Mouse (Mus musculus): Measurements from ENCODE around the gene Plxna1. TPM values are rescaled to one million over a fixed set of nuclear protein-coding genes. Genes with fewer than 3 reads are reported as not detected.

Plxna1 gene
- polyA plus RNA-seq, 1 experiment from 2014 or later: 41.4 TPM

GRCm38 (mm10) chr6:89344613-89345485 is 17.6 kb downstream of the Plxna1 start:
- peak; percentile 54 for ATAC-seq (ENCODE audit: low read depth)
- WGBS: 41% methylated on average over 10 of the region's 10 CpGs
- Histone ChIP-seq H3K4me2 (peak overlapping the region; percentile 16; the same call in 1 of the 2 replicates), H3K4me1 (replicated peaks) (peaks cover 59% of the 10 kb centered on the region), H3K9ac (peak overlapping the region; percentile 38; the same call in 1 of the 2 replicates), H3K9me3 (no peaks in the 10 kb centered on the region), H3K27me3 (no peaks in the 10 kb centered on the region), H3K27ac (replicated peaks) (peak overlapping the region; percentile 68), H3K36me3 (peaks cover 77% of the 10 kb centered on the region), H3K4me3 (no peak overlapping the region)

- no peak for ATAC-seq (ENCODE audit: low read depth)
- WGBS: 93% methylated on average over 4 of the region's 4 CpGs
- Histone ChIP-seq H3K4me2 (no peak overlapping the region), H3K4me1 (replicated peaks) (peaks cover 37% of the 10 kb centered on the region), H3K27ac (replicated peaks) (no peak overlapping the region), H3K27me3 (no peaks in the 10 kb centered on the region), H3K4me3 (no peak overlapping the region), H3K36me3 (peaks cover 77% of the 10 kb centered on the region), H3K9me3 (no peaks in the 10 kb centered on the region), H3K9ac (no peak overlapping the region)
Observed at GRCm38 (mm10) chr6:89341981-89342380, 20.4 kb downstream of the Plxna1 start.

- H3K4me3 ChIP-seq: no peak overlapping the region
- H3K9ac ChIP-seq: no peak overlapping the region
- H3K4me2 ChIP-seq: no peak overlapping the region
- H3K9me3 ChIP-seq: no peaks in the 10 kb centered on the region
- peaks cover 95% of the 10 kb centered on the region for H3K36me3 ChIP-seq
- H3K27me3 ChIP-seq: no peaks in the 10 kb centered on the region
- no peak for ATAC-seq (ENCODE audit: low read depth)
- WGBS: 87% methylated on average over 2 of the region's 2 CpGs
- H3K4me1 ChIP-seq (replicated peaks): peaks cover 19% of the 10 kb centered on the region
- H3K27ac ChIP-seq (replicated peaks): no peak overlapping the region
Observed at GRCm38 (mm10) chr6:89339447-89339846, 23.0 kb downstream of the Plxna1 start.

GRCm38 (mm10) chr6:89338733-89339132 is 23.7 kb downstream of the Plxna1 start:
- ATAC-seq (ENCODE audit: low read depth): no peak
- H3K36me3 ChIP-seq: peaks cover 98% of the 10 kb centered on the region

GRCm38 (mm10) chr6:89337574-89337973 is 24.8 kb downstream of the Plxna1 start:
- H3K4me2 ChIP-seq: no peak overlapping the region
- no peaks in the 10 kb centered on the region for H3K27me3 ChIP-seq
- no peak overlapping the region for H3K9ac ChIP-seq
- ATAC-seq (ENCODE audit: low read depth): no peak
- 80% methylated on average over 9 of the region's 9 CpGs for WGBS
- H3K4me1 ChIP-seq (replicated peaks): peaks cover 22% of the 10 kb centered on the region
- H3K36me3 ChIP-seq: peaks cover 98% of the 10 kb centered on the region
- H3K9me3 ChIP-seq: no peaks in the 10 kb centered on the region
- H3K27ac ChIP-seq (replicated peaks): no peak overlapping the region
- no peak overlapping the region for H3K4me3 ChIP-seq

More at GRCm38 (mm10) chr6:89338733-89339132, 23.7 kb downstream of the Plxna1 start:
- no peaks in the 10 kb centered on the region for H3K9me3 ChIP-seq
- no peak overlapping the region for H3K4me2 ChIP-seq
- H3K9ac ChIP-seq: no peak overlapping the region
- H3K4me3 ChIP-seq: no peak overlapping the region
- 95% methylated on average over 8 of the region's 8 CpGs for WGBS
- H3K27ac ChIP-seq (replicated peaks): no peak overlapping the region
- peaks cover 19% of the 10 kb centered on the region for H3K4me1 ChIP-seq (replicated peaks)
- no peaks in the 10 kb centered on the region for H3K27me3 ChIP-seq

- peaks cover 98% of the 10 kb centered on the region for H3K36me3 ChIP-seq
- H3K9ac ChIP-seq: 0 out of 2 replicates have a peak overlapping the region, but pooled peaks have one; percentile 38
- H3K4me3 ChIP-seq: no peak overlapping the region
- H3K4me1 ChIP-seq (replicated peaks): peaks cover 22% of the 10 kb centered on the region
- peak; percentile 80 for ATAC-seq (ENCODE audit: low read depth)
- H3K9me3 ChIP-seq: no peaks in the 10 kb centered on the region
- peak overlapping the region; percentile 30 for H3K27ac ChIP-seq (replicated peaks)
- no peak overlapping the region for H3K4me2 ChIP-seq
- H3K27me3 ChIP-seq: no peaks in the 10 kb centered on the region
- 52% methylated on average over 12 of the region's 12 CpGs for WGBS
Observed at GRCm38 (mm10) chr6:89333964-89334702, 28.3 kb downstream of the Plxna1 start.

DNA sequence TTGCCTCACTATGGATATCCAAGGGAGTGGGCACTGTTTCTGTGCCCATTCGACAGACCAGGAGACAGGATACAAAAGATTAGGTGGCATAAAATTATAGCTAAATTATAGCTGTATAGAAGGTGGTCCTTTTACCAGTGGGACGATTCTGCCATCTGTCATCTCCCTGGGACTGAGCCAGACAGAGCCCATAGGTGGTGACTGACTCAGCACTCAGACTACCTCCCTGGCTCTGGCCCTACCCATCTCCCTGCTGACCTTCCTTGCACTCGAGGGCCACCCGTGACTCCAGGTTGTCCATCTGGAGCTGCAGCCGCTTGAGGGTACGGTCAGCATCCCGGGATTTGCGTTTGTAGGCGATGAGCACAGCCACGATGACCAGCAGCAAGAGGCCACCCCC is 31.5 kb downstream of the Plxna1 start:
- Histone ChIP-seq H3K36me3 (peaks cover 97% of the 10 kb centered on the region), H3K9ac (no peak overlapping the region), H3K4me2 (no peak overlapping the region), H3K4me3 (no peak overlapping the region), H3K27ac (replicated peaks) (no peak overlapping the region), H3K4me1 (replicated peaks) (peaks cover 32% of the 10 kb centered on the region), H3K9me3 (no peaks in the 10 kb centered on the region), H3K27me3 (no peaks in the 10 kb centered on the region)
- 92% methylated on average over 10 of the region's 10 CpGs for WGBS
- ATAC-seq (ENCODE audit: low read depth): no peak

- H3K9ac ChIP-seq: no peak overlapping the region
- ATAC-seq (ENCODE audit: low read depth): no peak
- no peak overlapping the region for H3K27ac ChIP-seq (replicated peaks)
Observed at GRCm38 (mm10) chr6:89328634-89329033, 33.8 kb downstream of the Plxna1 start.

DNA sequence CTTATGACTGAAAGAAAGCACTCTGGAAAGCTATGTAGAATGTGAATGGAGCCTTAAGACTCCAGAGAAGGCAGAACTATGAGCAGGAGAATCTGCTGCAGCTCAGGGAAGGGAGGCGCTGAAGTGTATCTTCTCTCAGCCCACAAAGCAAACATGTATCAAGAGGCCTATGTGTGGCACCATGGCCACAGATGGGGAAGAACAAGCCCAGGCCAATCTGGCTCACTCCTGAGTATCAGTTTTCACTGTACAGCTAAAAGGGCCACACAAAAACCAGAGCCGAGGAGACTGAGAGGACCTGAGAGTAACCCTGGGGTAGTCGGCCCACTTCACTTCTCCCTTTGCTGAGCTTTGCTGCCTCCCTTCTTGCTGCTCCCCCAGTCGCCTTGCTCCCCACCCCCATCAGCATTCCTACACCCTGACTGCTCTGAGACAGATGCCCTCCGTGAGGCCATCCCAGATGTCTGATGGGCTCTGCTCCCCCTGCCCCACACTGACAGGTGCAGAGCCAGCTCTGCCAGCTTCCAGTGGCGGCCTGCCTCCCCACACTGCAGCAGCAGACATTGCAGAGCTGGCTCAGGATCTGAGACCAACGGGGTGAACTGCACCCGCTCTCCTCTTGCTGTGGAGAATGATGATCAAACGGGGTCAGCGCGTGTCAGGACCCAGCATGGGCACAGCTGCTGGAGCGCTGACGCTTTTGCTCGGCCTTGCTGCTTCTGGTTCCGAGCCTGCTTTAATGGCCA is 34.5 kb downstream of the Plxna1 start:
- peak; percentile 42; the same call in 1 of the 2 replicates for ATAC-seq (ENCODE audit: low read depth)
- Histone ChIP-seq H3K36me3 (peaks cover 92% of the 10 kb centered on the region), H3K9ac (no peak overlapping the region), H3K27ac (replicated peaks) (no peak overlapping the region), H3K9me3 (no peaks in the 10 kb centered on the region), H3K4me1 (replicated peaks) (peaks cover 10% of the 10 kb centered on the region), H3K27me3 (no peaks in the 10 kb centered on the region), H3K4me2 (no peak overlapping the region), H3K4me3 (no peak overlapping the region)
- WGBS: 67% methylated on average over 15 of the region's 15 CpGs

More at GRCm38 (mm10) chr6:89328634-89329033, 33.8 kb downstream of the Plxna1 start:
- Histone ChIP-seq H3K4me2 (no peak overlapping the region), H3K36me3 (peaks cover 92% of the 10 kb centered on the region), H3K4me1 (replicated peaks) (peaks cover 16% of the 10 kb centered on the region), H3K27me3 (no peaks in the 10 kb centered on the region), H3K4me3 (no peak overlapping the region), H3K9me3 (no peaks in the 10 kb centered on the region)
- WGBS: 92% methylated on average over 4 of the region's 4 CpGs

GRCm38 (mm10) chr6:89324842-89325241 is 37.6 kb downstream of the Plxna1 start:
- no peaks in the 10 kb centered on the region for H3K27me3 ChIP-seq
- H3K27ac ChIP-seq (replicated peaks): no peak overlapping the region
- no peak overlapping the region for H3K4me3 ChIP-seq
- H3K4me2 ChIP-seq: no peak overlapping the region
- H3K36me3 ChIP-seq: peaks cover 92% of the 10 kb centered on the region
- H3K9ac ChIP-seq: no peak overlapping the region
- 97% methylated on average over 4 of the region's 4 CpGs for WGBS
- ATAC-seq (ENCODE audit: low read depth): no peak
- H3K9me3 ChIP-seq: no peaks in the 10 kb centered on the region
- peaks cover 10% of the 10 kb centered on the region for H3K4me1 ChIP-seq (replicated peaks)

DNA sequence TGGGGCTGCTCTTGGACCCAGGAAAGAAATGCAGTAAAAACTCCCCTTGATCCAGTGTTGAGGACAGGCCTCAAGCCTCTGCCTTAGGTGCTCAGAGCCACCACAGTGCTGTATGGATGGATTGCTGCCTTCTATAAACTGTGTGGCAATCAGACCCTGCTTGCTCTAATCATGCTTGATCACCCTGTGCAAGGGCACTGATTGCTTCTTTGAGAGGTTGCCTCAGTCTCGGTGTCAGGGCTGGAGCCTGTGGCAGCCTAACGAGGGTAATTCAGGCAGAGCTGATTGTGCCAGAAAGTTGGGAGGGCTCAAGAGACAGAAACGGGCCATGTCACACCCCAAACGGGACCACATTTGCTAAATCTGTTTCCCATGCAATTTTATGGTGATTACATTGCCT is 47.2 kb downstream of the Plxna1 start:
- Histone ChIP-seq H3K4me1 (replicated peaks) (peaks cover 14% of the 10 kb centered on the region), H3K9ac (no peak overlapping the region), H3K27me3 (no peaks in the 10 kb centered on the region), H3K36me3 (peaks cover 43% of the 10 kb centered on the region), H3K27ac (replicated peaks) (no peak overlapping the region), H3K4me2 (no peak overlapping the region), H3K4me3 (no peak overlapping the region), H3K9me3 (no peaks in the 10 kb centered on the region)
- ATAC-seq (ENCODE audit: low read depth): no peak
- WGBS: 21% methylated on average over 4 of the region's 4 CpGs

Data from neural tube, embryonic 13.5 days (tissue).